Mouse (Mus musculus) frontal cortex, postnatal 10 days (tissue): ENCODE measurements around the gene Gm3739.
"Not testable (repeated sequence)": the region's sequence is repeated elsewhere in the genome, so short reads cannot be mapped to it uniquely, and the experiment has no call there.

Experiments
- DNase-seq, 2 experiments: peaks; one replicate each; pipeline ENCODE4 v3.0.0; 2022; ENCODE audit warnings: low spot score in 2 of 2, mixed read lengths in 1 of 2

Gene Gm3739

GRCm38 (mm10) chr14:7314661-7315060 is at the start of gene Gm3739:
Gene Gm3739, minus strand, starts transcription at chr14:7315049.
- peak; percentile 5 to 9 for DNase-seq

GRCm38 (mm10) chr14:7332295-7332694 is 17.4 kb upstream of the Gm3739 start, which contains the start of gene Gm5797:
Gene Gm5797, minus strand, starts transcription at chr14:7332395.
- not testable (repeated sequence) for DNase-seq

GRCm38 (mm10) chr14:7315093-7315492 is 244 bp upstream of the Gm3739 start:
- peak; percentile 6 to 14 for DNase-seq

- not testable (repeated sequence) for DNase-seq
Observed at GRCm38 (mm10) chr14:7264614-7265013, 50.2 kb downstream of the Gm3739 start, which contains the start of gene Gm3727. Gene Gm3727, minus strand, starts transcription at chr14:7264714.
